Mouse (Mus musculus) forebrain, embryonic 16.5 days (tissue): ENCODE results near the gene Trio. TPM values are rescaled to one million over a fixed set of nuclear protein-coding genes. Genes with fewer than 3 reads are reported as not detected.

Experiments used
- ATAC-seq: fragments of 200-750 bp; cut with Nextera tagmentation; 2 replicates; pipeline ENCODE4 v1.8.0; 2017; ENCODE audit warnings: mild to moderate bottlenecking, moderate library complexity
- H3K27ac ChIP-seq: fragments of 300-500 bp; sonication (generic); 2 replicates; pipeline ENCODE4 v1.5.1; 2014; ENCODE audit warnings: low read length, control low read depth
- H3K27me3 ChIP-seq: fragments of 300-500 bp; sonication (generic); replicated peaks from 2 replicates; pipeline ENCODE4 v1.6.1; 2014; ENCODE audit warnings: low read length; ENCODE audit not compliant: control insufficient read depth, insufficient read depth
- H3K36me3 ChIP-seq: fragments of 300-500 bp; sonication (generic); 2 replicates; pipeline ENCODE4 v1.6.1; 2014; ENCODE audit not compliant: control insufficient read depth, insufficient read depth
- H3K4me1 ChIP-seq: fragments of 300-500 bp; sonication (generic); replicated peaks from 2 replicates; pipeline ENCODE4 v1.6.1; 2014; ENCODE audit warnings: low read length; ENCODE audit not compliant: control insufficient read depth, insufficient read depth
- H3K4me2 ChIP-seq: fragments of 300-500 bp; sonication (generic); 2 replicates; pipeline ENCODE4 v1.6.1; 2014; ENCODE audit warnings: mild to moderate bottlenecking, low read length, control low read depth
- H3K4me3 ChIP-seq: fragments of 300-500 bp; sonication (generic); replicated peaks from 2 replicates; pipeline ENCODE4 v1.5.1; 2014; ENCODE audit warnings: mild to moderate bottlenecking, low read length, control low read depth
- H3K9ac ChIP-seq: fragments of 300-500 bp; sonication (generic); replicated peaks from 2 replicates; pipeline ENCODE4 v1.6.1; 2014; ENCODE audit warnings: low read depth, low read length, control low read depth
- H3K9me3 ChIP-seq: fragments of 300-500 bp; sonication (generic); 2 replicates; pipeline ENCODE4 v1.6.1; 2016; ENCODE audit warnings: low read length; ENCODE audit not compliant: control insufficient read depth
- WGBS: fragments of 180-500 bp; shearing (Covaris S2); extraction: QIAGEN DNeasy Blood & Tissue Kit; methylation state at CpG from one replicate; pipeline ENCODE4 v1.1.7; 2014; 5-methylcytosine and 5-hydroxymethylcytosine counted together
- polyA plus RNA-seq: library from polyadenylated mRNA; unstranded; fragments of >200 nt; fragmentation: Nextera tagmentation; extraction: Ambion mirVana; gene quantifications from 2 replicates; pipeline ENCODE4 v1.2.1, GENCODE M21; 2015

Trio gene
- polyA plus RNA-seq, 1 experiment from 2014 or later = 42.6 TPM

DNA sequence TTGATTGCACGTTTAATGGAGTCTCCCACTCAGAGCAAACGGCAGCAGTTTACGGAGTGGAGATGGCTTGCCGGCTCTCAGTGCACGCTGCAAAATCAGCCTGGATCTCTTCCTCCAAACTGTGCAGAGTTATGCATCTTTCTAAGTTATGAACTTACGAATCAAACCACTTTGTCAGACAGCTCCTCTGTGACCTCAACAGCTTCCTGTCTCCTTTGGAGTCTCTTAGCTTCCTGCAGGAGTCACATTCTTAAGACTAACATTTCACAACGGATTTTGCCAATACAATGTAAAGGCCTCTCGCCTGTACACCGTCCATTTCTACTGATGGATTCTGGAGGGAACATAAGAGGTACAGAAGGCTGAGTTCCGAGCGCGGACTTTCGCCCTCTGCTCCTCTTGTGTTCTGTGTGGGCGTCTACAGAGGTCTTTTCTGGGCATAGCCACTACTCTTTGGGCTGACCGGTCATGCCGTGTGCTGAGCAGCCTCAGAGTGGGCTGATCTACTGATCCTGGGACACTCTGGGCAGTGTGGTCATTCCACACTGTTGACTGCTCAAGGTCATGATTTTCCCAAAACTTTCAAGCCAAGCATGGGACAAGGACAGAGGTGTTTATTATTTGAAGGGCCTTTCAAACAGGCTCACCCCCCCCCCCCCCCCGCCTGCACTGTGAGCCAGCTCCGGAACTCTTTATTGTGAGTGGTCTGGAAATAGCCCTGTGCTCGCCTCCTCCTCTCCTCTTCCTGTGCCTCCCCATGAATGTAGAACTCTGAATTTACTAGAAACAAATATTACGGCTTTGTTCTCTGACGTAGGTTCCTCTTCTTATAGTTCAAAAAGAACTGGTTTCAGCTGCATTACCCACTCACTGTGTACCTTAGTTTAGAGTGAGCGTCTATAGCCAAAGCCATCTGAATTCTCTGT lies 229.4 kb downstream of the Trio start:
- Histone ChIP-seq H3K4me2 (no peak overlapping the region), H3K9ac (no peak overlapping the region), H3K36me3 (no peaks in the 10 kb centered on the region), H3K4me3 (no peak overlapping the region), H3K9me3 (no peaks in the 10 kb centered on the region), H3K27ac (peak overlapping the region; percentile 69), H3K4me1 (peaks cover 40% of the 10 kb centered on the region), H3K27me3 (no peaks in the 10 kb centered on the region)
- 84% methylated on average over 22 of the region's 22 CpGs for WGBS
- ATAC-seq = no peak

DNA sequence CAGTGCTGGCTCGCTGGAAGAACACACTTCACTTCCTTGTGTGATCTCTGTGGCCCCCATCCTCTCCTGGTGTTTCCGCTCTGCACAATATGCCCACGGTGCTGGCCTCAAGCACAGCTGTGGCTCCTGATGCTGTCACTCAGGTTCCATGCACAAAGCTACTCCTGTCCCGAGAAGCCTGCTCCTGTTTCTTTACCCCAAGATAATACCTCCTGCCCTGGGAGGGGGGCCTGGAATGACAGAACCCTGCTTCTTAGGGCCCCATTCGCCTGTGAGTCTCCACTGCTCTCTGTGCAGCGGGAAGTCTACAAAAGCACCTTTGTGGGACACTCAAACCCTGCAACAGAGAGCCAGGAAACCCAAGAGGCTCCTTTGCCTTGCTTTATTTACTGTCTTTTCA lies 232.4 kb downstream of the Trio start:
- no peak overlapping the region; the same call in 1 of the 2 replicates for H3K9ac ChIP-seq
- no peak for ATAC-seq

DNA sequence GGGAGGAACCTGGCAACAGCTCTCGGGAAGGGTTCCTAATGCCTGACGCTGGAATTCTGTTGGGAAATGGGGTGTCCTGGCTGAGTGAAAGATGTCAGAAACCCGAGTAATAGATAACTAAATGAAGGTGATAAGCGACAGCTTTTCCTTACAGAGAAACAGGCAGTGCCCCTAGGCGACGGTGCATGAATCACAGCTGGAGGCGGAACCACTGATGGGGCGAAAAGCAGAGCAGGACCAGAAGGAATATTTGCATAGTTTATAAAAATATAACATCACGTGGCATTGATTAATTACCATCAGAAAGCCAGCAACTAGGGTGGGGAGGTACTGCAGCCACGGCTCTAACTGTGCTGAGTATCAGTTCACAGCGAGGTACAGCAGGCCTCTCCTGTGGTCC lies 233.2 kb downstream of the Trio start:
- WGBS = 52% methylated on average over 11 of the region's 11 CpGs

More for the DNA sequence above, 232.4 kb downstream of the Trio start:
- no peak overlapping the region for H3K4me2 ChIP-seq
- H3K27ac ChIP-seq = 0 out of 2 replicates have a peak overlapping the region, but pooled peaks have one; percentile 20
- H3K36me3 ChIP-seq = no peaks in the 10 kb centered on the region
- H3K9me3 ChIP-seq = no peaks in the 10 kb centered on the region
- H3K27me3 ChIP-seq = no peaks in the 10 kb centered on the region
- WGBS = 29% methylated on average over 6 of the region's 6 CpGs
- H3K4me3 ChIP-seq = no peak overlapping the region
- H3K4me1 ChIP-seq = peaks cover 52% of the 10 kb centered on the region

DNA sequence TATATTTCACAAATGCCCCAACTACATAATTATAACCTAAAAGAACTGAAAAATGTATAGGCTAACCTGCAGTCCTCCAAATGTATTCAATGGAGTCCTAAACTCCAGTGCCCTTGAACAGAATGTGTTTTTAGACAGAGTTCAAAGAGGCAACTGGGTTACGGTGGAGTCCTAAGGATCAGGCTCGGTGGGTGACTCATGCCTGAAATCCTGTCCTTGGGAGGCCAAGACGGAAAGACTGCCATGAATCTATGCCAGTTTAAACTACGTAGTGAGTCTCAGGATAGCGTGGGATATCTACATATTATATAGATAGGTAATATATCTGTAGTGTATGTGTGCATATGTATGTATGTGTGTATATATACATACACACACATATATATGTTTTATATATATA lies 234.5 kb downstream of the Trio start:
- no peaks in the 10 kb centered on the region for H3K27me3 ChIP-seq
- WGBS = 94% methylated on average over 5 of the region's 5 CpGs
- H3K4me1 ChIP-seq = peaks cover 51% of the 10 kb centered on the region

More for the DNA sequence above, 233.2 kb downstream of the Trio start:
- Histone ChIP-seq H3K9ac (no peak overlapping the region), H3K36me3 (no peaks in the 10 kb centered on the region), H3K4me2 (no peak overlapping the region), H3K27ac (no peak overlapping the region), H3K9me3 (no peaks in the 10 kb centered on the region), H3K4me1 (peaks cover 52% of the 10 kb centered on the region), H3K4me3 (no peak overlapping the region), H3K27me3 (no peaks in the 10 kb centered on the region)
- no peak for ATAC-seq

DNA sequence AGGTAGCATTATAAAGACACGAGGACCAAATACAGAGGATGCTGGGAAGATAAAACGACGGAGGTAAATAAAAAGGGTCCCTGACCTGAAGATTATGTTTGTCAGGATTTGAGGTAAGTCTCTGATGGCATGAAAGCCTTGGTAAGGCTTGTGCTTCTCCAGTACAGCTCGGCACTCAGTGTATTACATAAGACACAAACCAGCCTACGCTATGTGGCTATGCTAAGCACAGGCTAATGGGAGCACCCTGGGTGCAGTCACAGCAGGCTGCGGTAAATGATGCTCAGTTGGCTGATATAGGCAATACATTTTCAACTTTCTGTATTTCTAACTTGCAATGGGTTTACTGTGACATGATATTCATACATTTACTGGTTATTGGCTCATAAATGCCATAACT lies 234.9 kb downstream of the Trio start:
- ATAC-seq = no peak
- H3K9me3 ChIP-seq = no peaks in the 10 kb centered on the region
- no peaks in the 10 kb centered on the region for H3K36me3 ChIP-seq
- no peak overlapping the region for H3K4me2 ChIP-seq
- H3K4me3 ChIP-seq = no peak overlapping the region
- H3K27me3 ChIP-seq = no peaks in the 10 kb centered on the region
- no peak overlapping the region for H3K27ac ChIP-seq
- WGBS = 89% methylated on average over 6 of the region's 6 CpGs
- H3K9ac ChIP-seq = no peak overlapping the region
- H3K4me1 ChIP-seq = peaks cover 54% of the 10 kb centered on the region

More for the DNA sequence above, 234.5 kb downstream of the Trio start:
- no peak overlapping the region for H3K9ac ChIP-seq
- no peaks in the 10 kb centered on the region for H3K36me3 ChIP-seq
- no peak for ATAC-seq
- H3K4me3 ChIP-seq = no peak overlapping the region
- H3K27ac ChIP-seq = no peak overlapping the region
- H3K9me3 ChIP-seq = no peaks in the 10 kb centered on the region
- no peak overlapping the region for H3K4me2 ChIP-seq

DNA sequence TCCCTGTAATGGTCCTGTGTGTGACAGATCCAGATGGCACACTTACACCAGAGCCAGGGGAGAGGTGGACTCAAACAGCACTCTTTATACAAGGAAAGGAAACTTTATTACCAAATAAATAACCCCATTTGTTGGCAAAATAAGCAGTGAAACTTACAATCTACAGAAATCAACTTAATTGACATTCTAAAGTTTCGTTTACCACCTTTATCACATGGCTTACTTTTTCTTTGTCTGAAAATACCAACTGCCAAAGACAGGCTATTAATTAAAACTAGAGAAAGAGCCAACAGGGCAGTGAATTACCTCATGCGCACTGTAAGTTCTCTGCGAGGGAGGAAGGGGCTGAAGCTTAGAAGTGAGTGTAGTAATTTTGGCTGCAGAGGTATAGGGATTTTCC lies 236.3 kb downstream of the Trio start:
- Histone ChIP-seq H3K4me2 (no peak overlapping the region), H3K9me3 (no peaks in the 10 kb centered on the region), H3K4me3 (no peak overlapping the region), H3K27ac (0 out of 2 replicates have a peak overlapping the region, but pooled peaks have one; percentile 10), H3K4me1 (peaks cover 66% of the 10 kb centered on the region), H3K36me3 (no peaks in the 10 kb centered on the region), H3K9ac (no peak overlapping the region), H3K27me3 (no peaks in the 10 kb centered on the region)
- 17% methylated on average over 3 of the region's 3 CpGs for WGBS
- ATAC-seq = peak; percentile 21; the same call in 1 of the 2 replicates

DNA sequence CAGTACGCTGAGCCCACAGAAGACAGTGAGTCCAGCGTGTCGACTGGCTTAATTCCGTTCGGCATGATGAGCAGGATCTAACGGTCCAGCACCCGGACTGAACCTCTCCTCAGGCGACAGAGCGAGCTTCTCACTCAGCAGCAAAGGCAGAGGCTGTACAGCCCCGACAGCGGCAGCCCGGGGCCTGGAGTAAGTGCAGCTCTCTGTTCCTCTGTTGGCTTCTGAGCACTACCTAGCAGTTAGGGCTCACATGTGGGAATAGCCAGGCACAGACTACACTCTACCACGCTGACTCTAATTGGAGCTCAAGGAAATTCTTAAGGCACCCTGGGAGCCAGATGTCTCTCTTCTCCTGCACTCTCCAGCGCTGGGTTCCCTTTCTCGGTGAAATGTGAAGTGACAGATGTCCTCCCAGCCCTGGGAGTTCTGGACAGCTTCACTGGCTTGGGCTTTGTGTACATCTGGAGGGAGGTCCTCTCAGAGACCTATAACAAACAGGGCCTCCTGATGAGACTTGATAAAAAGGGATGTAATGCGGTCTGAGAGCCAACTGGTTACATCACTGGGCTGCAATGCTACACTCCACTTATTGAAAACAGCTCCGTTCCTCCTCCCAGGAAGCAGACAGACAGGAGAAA lies 237.4 kb downstream of the Trio start:
- Histone ChIP-seq H3K4me2 (peak overlapping the region; percentile 38), H3K27me3 (no peaks in the 10 kb centered on the region), H3K27ac (peak overlapping the region; percentile 29), H3K9me3 (no peaks in the 10 kb centered on the region), H3K4me3 (peak overlapping the region; percentile 23), H3K9ac (peak overlapping the region; percentile 36), H3K4me1 (peaks cover 72% of the 10 kb centered on the region), H3K36me3 (no peaks in the 10 kb centered on the region)
- ATAC-seq = peak; percentile 38
- 10% methylated on average over 17 of the region's 17 CpGs for WGBS

DNA sequence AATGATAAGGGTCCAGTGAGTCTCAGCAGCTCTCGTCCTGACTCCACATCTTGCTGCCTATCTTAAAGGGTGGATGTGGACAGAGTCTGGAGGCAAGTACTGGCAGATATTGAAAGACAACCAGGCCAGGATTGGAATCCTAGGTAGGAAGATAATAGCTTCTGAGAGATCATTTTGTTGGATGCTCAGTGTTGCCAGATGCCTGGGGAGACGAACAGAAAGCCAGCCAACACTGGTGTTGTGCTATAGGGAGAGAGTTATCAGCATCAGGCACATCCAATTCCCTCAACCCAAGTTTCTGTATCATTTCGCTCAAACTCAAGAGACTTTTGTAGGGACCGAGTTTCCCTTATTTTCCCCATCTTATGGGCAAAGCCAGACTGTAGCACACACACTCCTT lies 238.5 kb downstream of the Trio start:
- ATAC-seq = no peak
- WGBS = 69% methylated on average over 4 of the region's 4 CpGs
- no peak overlapping the region for H3K27ac ChIP-seq

DNA sequence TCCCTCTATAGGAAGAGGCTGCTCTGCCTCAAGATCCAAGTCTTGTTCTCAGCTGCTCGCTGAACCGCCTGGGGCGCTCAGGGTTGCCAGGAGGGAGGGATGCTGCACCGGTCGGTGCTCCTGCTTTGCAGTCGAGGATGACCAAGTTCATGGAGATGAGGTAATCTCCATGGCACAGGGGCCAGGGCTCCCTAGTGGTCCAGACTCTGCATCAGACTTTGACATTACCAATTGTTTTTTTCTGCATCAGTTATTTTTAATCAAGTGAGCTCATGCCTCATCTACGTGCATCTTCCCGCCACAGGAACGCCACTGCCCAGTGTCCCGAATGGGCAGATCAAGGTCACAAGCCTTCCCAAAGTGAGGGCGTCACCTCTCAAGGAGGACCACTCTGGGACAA lies 239.2 kb downstream of the Trio start:
- Histone ChIP-seq H3K4me2 (peak overlapping the region; percentile 5; the same call in 1 of the 2 replicates), H3K4me3 (no peak overlapping the region), H3K4me1 (peaks cover 80% of the 10 kb centered on the region), H3K9ac (no peak overlapping the region), H3K9me3 (no peaks in the 10 kb centered on the region), H3K36me3 (no peaks in the 10 kb centered on the region), H3K27ac (no peak overlapping the region), H3K27me3 (no peaks in the 10 kb centered on the region)
- no peak for ATAC-seq
- 41% methylated on average over 11 of the region's 11 CpGs for WGBS

More for the DNA sequence above, 238.5 kb downstream of the Trio start:
- no peak overlapping the region; the same call in 1 of the 2 replicates for H3K4me3 ChIP-seq
- H3K9ac ChIP-seq = 0 out of 2 replicates have a peak overlapping the region, but pooled peaks have one; percentile 1
- H3K4me1 ChIP-seq = peaks cover 73% of the 10 kb centered on the region
- no peaks in the 10 kb centered on the region for H3K27me3 ChIP-seq
- H3K36me3 ChIP-seq = no peaks in the 10 kb centered on the region
- H3K4me2 ChIP-seq = peak overlapping the region; percentile 38
- H3K9me3 ChIP-seq = no peaks in the 10 kb centered on the region
